Mouse (Mus musculus): ENCODE measurements around the gene Car10.

The Car10 gene

GRCm38 (mm10) chr11:93571917-93572641 lies 474.3 kb downstream of the Car10 start:
- no peak for DNase-seq (ENCODE audit: low spot score in 2 of 2)

- no peak for DNase-seq (ENCODE audit: low spot score in 2 of 2)
These were observed 479.6 kb downstream of the Car10 start for GRCm38 (mm10) chr11:93577441-93577840.

DNA sequence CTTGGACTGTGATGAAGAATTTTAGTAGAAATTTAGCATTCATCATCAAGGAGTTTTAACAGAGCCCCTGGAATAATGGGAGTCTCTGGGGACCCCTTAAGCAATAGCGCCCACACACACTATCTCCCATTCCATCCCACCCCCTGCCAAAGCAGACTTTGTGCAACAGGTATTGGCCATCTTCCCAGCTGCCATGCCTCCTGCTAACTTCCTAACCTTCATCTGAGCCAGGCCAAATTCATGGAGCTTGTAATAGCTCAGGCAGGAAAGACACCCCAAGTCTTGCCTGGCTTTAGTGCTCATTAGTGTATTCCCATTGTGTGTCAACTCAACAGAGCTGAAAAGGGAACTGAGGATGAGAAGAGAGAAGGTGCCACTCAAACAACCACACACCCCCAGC lies 481.8 kb downstream of the Car10 start:
- DNase-seq (ENCODE audit: low spot score in 2 of 2): no peak

GRCm38 (mm10) chr11:93581326-93581725 lies 483.5 kb downstream of the Car10 start:
- no peak for DNase-seq (ENCODE audit: low spot score in 2 of 2)

- DNase-seq (ENCODE audit: low spot score in 2 of 2): no peak
These were observed 490.0 kb downstream of the Car10 start for GRCm38 (mm10) chr11:93587788-93588187.

DNA sequence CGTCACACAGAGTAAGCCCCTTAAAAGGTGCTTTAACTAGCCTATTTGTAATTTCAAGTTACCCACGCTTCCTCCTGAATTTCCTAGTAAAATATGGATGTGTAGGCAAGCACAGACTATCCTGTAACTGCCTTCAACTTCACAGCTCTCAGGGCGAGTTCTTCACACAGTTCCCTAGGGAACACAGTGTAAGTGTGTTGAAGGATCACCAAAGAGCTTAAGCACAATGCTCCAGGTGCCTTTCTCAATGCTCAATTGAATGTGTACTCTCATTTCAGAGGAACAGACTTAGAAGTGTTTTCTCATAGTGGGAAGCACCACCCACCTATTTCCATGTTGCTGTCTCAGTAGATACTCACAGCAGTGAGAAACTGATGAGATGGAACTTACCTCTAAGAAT lies 492.8 kb downstream of the Car10 start:
- no peak for DNase-seq (ENCODE audit: low spot score in 2 of 2)

DNA sequence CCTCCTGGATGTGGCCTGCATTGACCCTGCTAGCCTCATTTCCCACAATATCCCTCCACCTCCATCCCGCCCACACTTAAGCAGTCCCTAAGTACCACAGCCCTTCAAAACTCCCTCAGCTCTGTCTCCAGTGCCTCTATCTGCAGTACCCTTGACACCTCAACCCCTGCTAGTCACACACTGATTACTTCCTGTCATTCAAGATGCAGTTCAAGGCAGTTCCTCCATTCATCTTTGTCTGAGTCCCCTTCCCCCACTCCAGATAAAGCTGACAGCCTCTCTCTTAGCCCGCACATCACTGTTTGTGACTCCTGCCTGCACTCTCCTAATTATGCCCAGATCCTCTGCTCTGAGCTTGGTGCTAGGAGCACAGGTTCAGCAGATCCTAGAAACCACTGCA lies 496.2 kb downstream of the Car10 start:
- no peak for DNase-seq (ENCODE audit: low spot score in 2 of 2)

- no peak for DNase-seq (ENCODE audit: low spot score in 2 of 2)
These were observed 500.3 kb downstream of the Car10 start for GRCm38 (mm10) chr11:93598175-93598574.

GRCm38 (mm10) chr11:93599755-93600154 lies 501.9 kb downstream of the Car10 start:
- no peak for DNase-seq (ENCODE audit: low spot score in 2 of 2)

DNA sequence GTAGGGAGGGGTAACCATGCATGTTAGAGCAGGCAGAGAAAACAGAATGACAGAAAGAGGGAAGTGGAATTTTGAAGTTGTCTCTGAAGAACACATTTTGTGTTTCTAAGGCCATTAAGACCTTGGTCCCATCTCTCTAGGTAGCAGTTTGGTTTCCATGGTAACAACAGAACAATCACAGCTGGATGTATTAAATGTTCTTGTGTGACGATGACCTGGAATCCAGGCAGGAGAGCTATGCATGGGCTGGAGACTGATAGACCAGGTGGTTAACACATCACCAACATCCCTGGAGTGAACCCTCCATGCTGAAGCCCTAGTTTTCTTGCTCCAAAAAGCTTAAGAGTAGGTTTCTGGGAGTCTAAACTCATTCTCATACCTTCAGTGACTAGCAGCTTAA lies 505.7 kb downstream of the Car10 start:
- no peak for DNase-seq (ENCODE audit: low spot score in 2 of 2)

DNA sequence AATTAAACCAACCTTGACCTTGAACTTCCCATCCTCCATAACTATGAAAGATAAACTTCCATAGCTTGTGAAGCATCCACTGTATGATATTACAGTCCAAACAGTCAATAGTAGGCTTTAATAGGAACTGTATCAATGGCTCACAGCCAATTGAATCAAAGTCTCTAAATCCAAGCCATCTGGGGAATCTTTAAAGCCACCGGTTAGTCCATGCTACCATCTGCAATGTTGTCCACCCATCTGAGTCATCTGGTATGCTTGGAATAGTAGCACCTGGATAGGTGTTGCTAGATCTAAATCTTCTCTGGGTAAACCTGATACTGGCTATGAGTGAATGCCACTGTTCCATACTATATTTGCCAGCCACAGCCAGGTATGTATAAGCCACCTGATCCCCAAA lies 509.3 kb downstream of the Car10 start:
- DNase-seq (ENCODE audit: low spot score in 2 of 2): no peak

DNA sequence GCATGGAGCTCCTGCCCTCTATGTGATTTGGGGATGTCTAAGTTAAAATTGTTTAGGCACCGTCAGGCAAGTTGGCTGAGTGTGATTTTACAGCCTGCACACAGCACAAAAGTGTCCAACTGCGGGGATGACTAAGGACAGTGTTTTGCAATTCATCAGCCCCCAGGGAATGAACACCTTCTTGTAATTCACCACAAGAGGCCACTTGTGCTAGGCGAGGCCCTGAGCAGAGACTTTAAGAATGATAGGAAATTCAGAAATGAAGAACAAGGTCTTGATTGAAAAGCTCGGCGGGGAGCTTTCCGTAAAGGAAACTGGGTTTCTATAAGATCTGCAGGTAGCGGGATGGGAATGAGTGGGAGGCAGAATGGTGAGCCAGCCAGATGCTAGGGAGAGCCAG lies 510.9 kb downstream of the Car10 start:
- no peak for DNase-seq (ENCODE audit: low spot score in 2 of 2)

DNA sequence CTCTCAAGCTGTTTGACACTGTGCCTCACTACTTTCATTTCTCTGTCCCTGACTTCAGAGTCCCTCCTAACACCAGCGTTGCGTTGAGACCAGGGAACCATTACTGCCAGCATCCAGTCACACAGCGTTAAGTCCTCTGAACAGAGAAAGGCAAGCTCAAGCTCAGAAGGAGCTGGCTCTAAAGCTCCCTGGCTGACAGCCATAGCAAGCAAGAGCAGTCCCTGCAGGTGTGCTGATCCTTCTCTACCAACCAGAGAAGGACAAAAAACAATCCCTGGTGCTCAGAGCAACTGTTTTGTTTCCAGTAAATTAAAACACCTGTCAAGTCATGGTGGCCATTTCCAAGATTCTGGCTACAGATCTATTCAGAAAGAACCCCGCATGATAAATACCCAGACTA lies 514.2 kb downstream of the Car10 start:
- no peak for DNase-seq (ENCODE audit: low spot score in 2 of 2)

GRCm38 (mm10) chr11:93614851-93615250 lies 517.0 kb downstream of the Car10 start:
- no peak for DNase-seq (ENCODE audit: low spot score in 2 of 2)

- DNase-seq (ENCODE audit: low spot score in 2 of 2): no peak
These were observed 525.8 kb downstream of the Car10 start for GRCm38 (mm10) chr11:93623605-93624004.

DNA sequence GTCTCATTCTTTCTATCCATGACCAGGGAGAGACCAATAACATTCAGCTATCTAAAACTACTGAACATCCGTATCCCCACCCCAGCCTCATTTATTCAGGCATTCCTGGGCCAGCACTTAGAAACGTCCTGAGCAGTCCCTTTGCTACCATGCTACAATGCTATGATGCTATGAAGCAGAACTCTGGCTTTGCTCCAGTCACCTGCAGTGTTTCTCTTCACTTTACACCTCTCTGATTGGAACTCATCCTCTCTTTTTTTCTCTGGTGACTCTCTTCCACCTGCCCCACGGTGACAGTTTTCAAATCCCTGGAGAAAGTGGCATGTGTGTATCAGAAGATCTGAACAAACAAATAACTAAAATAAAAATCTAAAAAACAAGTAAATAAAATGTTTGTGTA lies 541.6 kb downstream of the Car10 start:
- no peak for DNase-seq (ENCODE audit: low spot score in 2 of 2)

- no peak for DNase-seq (ENCODE audit: low spot score in 2 of 2)
These were observed 543.1 kb downstream of the Car10 start for GRCm38 (mm10) chr11:93640954-93641353.

DNA sequence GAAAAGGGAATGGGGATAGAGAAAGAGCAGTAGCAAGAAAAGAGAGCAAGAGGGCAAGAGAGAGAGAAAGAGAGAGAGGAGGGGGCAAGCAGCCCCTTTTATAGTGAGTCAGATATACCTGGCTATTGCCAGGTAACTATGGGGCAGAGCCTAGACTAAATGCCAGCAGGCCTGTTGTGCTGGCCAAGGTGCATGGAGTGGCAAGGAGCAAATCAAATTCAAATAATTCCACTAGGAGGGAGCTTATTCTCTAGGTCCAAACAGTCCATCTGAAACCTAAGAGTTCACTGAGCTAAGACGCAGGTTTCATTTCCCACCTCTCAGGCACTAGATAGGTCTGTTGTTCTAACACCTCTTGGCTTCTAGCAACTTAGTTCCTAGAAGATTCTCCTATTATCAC lies 544.5 kb downstream of the Car10 start:
- no peak for DNase-seq (ENCODE audit: low spot score in 2 of 2)

GRCm38 (mm10) chr11:93643006-93643405 lies 545.2 kb downstream of the Car10 start:
- DNase-seq (ENCODE audit: low spot score in 2 of 2): no peak

- DNase-seq (ENCODE audit: low spot score in 2 of 2): no peak
These were observed 545.6 kb downstream of the Car10 start for GRCm38 (mm10) chr11:93643436-93643835.

- DNase-seq (ENCODE audit: low spot score in 2 of 2): no peak
These were observed 548.4 kb downstream of the Car10 start for GRCm38 (mm10) chr11:93646216-93646615.

Data from heart, adult 9 months (tissue).